Mouse (Mus musculus): Measurements from ENCODE around the gene Antxr1.

DNA sequence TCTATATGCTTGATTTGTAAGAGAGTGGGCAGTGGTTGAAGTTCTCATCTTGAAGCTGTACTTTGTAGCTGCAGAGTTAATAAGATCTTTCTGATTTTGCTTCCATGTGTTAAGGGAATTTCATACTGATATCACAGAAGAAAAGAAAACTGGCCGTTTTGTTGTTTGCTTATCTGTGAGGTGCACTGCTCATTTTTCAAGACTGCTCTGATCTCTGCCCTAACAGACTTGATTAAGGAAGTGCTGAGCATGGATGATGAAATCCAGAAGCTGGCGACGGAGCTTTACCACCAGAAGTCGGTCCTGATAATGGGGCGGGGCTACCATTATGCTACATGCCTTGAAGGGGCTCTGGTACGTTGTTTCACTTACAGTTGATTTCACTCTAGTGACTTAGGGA, 250.6 kb downstream of the Antxr1 start:
- no peak for TF ChIP-seq CTCF (IDR thresholded peaks at IDR 0.05; ENCODE audit: insufficient read depth, low read length)
- no peak for TF ChIP-seq POLR2A (IDR thresholded peaks at IDR 0.05; ENCODE audit: borderline replicate concordance, extremely low read depth, low read depth, low read length)

Data from lung, adult 2 months (tissue).